Mouse (Mus musculus) gastrocnemius, adult 18-20 months (tissue): ENCODE results near the gene Ptprm. TPM values are rescaled to one million over a fixed set of nuclear protein-coding genes. Genes with fewer than 3 reads are reported as not detected.

ENCODE experiments used
- DNase-seq: peaks from one replicate; pipeline ENCODE4 v3.0.0; 2021; ENCODE audit warnings: low spot score
- long read RNA-seq, 2 experiments: library from polyadenylated mRNA; stranded (forward); transcript quantifications; one replicate each; pipeline ENCODE4 v2.0.0; 2021
- total RNA-seq, 2 experiments: library from RNA; stranded (reverse); gene quantifications; 2 replicates each; pipeline ENCODE4 v1.2.3; 2021

Gene Ptprm
- total RNA-seq, result 10 to 100 TPM; 24.8 to 24.9 TPM
- long read RNA-seq, experiment 1, full-length matches to known transcripts, result 8 of 24 reads
- long read RNA-seq, experiment 1, partial matches to known transcripts, result 6 of 24 reads
- long read RNA-seq, experiment 1, other reads (novel, unspliced or antisense), result 10 of 24 reads
- long read RNA-seq, experiment 2, full-length matches to known transcripts, result 8 of 20 reads
- long read RNA-seq, experiment 2, partial matches to known transcripts, result 4 of 20 reads
- long read RNA-seq, experiment 2, other reads (novel, unspliced or antisense), result 8 of 20 reads

DNA sequence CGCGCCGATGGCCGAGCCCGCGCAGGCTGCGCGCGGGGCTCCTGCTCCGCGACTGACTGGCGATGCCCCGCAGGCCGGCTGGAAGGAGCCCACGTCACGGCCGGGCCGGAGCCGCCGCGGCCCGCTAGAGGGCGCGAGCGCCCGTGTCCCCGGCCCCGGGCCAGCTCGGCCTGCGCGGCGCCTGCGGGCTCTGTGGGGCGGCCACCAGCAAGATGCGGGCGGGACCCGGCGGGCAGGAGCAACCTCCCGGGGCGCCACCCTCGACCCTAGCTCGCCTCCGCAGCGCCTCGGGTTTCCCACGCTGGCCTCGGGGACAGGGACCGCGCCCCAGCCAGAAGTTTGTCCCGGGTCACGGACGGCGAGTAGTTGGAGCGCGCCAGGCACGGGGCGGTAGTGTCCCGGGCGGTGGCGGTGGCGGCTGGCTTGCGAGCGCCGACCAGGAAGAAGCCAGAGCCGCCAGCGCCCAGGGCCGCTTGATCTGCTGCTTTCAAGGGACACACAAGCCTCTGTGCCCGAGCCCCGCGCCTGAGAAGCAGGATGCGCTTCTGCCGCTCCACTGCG, at the start of gene Ptprm:
Gene Ptprm (minus strand): TSS at position 7 of the 561 bp plus-strand sequence.
- peak; percentile 84 for DNase-seq

DNA sequence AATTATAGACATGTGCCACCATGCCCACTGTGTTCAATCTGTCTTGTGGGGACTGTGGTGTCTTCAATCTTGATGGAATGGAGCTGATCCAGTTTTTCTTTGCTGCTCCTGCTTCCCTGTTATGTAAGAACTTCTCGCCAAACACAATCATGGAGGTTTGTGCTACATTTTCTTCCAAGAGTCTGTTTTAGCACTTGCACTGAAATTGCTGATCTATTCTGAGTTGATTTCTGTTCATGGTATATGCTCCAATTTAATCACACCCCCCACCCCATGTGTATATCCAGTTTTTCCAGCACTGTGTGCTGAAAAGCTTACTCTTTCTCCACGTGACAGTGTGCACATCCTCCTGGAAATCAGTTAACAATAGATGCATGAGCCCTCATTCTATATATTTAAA, 41.9 kb upstream of the Ptprm start:
- DNase-seq, result no peak

DNA sequence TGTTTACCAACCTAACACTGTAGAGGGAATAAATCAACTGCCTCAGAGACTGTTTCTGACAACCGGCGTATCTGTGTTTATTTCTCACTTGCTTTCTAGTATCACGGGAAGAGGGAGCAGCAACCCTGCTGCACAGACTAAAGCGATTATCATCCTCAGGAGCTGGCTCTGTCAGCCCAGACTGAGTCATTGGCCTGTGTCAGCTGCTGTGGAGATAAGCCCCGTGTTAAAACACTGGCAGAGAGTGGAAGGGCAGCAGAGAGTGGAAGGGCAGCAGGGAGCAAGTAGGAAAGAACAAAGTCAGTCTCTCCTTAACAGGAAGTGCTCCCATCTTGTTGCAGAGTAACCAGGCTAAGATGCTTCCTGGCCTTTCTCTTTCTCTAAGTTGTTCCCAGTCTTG, 36.6 kb upstream of the Ptprm start:
- no peak for DNase-seq

DNA sequence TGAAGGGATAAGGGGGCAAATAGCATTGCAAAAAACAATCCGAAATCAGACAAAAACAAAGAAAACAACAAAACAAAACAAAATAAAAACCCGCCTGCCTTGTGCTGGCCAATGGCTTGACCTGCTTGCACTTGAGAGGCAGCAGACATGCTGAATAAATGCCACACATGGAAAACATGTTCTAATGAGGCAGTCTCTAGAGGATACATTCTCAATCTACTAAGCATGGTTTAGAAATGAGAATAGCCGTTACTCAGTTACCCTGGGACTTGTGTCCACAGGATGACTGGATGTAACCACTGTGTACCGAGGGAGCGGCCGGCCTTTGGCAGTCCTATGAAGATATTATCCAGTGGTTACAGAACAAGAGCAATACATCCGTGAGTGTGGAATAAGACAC, 33.9 kb upstream of the Ptprm start:
- DNase-seq, result no peak

DNA sequence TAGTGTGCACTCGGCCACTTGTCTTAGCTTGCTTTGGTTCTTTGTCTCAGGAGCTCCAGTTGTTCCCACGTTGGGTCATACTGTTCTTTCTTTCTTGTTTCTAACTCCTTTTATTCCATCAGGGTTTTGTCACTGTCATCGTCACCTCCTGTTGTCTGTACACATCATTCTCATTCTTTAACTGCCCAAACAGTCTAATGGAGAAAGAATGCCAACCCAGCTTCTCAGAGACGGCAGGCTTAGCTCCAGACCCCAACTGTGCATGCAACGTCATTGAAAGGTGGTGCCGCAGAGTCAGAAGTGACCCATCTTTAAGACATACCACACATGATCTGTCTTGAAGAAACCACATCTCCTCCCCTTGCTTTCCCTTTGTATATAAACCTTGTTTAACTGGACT, 31.0 kb upstream of the Ptprm start:
- no peak for DNase-seq

DNA sequence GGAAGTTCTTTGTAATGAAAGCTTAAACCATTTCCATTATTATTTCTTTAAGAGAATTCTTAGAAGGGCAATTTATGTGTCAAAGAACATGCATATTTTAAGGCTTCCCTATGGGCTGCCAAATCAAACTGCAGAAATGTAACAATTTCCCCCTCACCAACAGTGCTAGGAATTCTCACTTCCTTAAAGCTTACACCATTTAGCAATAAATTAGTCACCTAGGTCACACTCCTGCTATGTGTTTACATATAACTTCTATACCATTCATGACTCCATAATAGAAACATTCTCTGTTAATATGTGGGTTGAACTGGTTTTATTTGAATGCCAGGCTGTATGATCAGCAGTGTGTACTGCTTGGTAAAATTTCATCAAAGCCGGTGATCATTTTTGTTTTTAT, 29.4 kb upstream of the Ptprm start:
- no peak for DNase-seq

DNA sequence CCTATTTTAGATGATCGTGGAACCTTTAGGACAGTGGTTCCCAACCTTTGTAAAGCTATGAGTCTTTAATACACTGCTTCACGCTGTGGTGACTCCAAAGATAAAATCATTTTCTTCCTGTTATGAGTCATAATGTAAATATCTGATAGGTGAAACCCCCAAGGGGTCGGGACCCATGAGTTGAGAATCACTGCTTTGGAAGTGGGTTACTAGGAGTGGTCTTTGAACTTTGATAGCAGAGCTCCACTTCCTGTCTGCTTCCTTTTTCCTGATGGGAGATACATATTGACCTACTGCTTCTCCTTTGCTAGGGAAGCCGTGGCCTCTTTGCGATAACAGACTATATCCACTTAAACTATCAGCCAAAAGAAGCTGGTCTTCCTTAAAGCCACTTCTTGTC, 27.4 kb upstream of the Ptprm start:
- DNase-seq, result no peak

DNA sequence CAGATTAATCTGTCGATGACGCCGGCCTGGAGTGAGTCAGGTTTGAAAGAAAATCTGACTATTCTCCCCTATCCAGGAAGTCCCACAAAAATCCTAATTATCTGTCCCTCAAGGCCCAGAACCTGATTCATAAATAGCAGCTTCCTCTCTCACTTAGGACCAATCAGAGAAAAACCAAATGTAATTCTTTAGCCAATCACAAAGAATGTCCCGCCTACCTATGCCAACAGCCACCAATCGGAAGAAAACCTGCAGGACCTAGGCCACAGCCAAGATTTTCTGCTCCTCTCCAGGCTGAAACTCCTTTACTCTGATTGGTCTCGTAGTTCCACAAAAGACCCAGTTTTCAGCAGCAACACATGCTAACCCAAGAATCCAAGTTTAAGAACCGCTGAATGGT, 13.6 kb upstream of the Ptprm start:
- no peak for DNase-seq

DNA sequence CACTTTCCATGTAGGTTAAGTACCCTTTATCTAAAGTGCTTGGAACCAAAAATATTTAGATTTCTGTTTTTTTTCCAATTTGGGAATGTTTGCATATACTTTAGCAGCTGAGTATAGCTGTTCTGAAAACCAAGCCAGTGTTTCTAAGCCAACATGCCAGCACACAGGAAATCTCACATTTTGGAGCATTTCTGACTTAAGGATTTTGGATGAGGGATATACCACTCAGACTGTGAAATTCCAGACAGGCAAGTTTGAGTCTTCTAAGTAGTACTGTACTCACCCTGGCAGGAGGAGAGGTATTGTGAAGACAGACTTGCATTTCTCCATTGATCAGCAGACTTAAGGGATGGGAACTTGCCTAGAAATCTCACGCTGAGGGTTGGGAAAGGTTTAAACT, 10.2 kb upstream of the Ptprm start:
- DNase-seq, result no peak

DNA sequence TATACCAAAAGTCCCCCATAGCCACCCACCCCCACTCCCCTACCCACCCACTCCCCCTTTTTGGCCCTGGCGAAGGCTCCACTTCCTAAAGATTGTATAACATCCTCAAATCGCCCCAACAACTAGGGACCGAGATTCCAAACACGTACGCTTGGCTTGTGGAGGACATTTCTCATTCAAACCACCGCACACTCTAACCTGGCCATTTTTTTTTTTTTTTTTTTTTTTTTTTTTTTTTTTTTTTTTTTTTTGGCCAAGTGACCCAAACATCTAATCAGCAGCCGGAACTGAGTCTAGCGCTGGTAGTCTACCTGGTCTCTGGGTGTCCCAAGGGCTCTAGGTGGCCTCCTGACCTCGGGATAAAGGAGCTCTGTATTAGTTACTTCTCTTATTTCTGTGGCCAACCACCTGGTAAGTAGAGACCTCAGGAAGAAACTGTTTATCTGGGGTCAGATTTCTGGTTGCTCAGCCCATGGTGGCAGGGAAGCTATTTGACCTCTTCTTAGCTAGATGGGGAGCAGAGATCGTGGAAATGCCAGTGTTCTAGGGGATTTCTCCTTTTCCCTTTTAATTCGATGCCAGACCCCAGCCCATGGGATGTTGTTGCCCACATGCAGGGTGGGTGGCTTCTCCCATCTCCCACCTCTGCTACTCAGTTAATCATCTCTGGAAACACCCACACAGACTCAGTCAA, 9.3 kb upstream of the Ptprm start:
- no peak for DNase-seq

DNA sequence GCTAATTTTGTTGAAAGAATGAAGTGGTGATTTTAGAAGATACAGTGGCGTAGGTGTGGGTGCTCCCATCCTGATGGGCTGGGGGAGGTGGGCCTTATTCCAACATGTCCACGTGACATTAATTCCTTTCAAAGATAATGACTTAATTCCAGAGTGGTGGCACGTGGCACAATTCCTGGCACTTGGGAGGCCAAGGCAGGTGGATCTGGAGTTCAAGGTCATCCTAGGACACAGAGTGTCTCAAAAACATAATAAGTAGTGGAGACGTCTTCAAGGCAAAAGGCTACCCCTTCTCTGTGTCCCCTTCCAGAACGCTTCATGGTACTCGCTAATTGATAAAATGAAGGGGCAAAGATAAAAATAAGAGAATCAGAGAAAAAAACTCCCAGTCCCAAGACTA, 7.9 kb upstream of the Ptprm start:
- no peak for DNase-seq

DNA sequence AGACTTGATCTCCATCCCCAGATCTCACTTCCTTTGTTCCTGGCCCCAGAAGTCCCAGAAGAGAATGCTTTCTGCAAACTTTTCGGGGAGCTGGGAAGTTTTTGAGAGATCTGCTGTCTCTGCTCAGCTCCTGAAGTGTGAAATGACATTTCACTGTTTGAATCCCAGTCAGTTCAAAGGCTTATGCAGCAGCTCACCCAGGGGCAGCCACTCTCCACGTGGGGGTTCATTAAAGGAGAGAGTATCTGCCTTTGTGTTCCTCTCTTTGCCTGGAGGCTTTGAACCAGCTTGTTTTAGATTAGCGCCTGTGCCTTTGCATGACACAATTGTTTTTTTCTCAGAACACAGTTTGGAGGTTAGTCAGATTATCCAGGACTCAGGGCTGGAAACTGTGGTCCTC, 6.3 kb upstream of the Ptprm start:
- no peak for DNase-seq

DNA sequence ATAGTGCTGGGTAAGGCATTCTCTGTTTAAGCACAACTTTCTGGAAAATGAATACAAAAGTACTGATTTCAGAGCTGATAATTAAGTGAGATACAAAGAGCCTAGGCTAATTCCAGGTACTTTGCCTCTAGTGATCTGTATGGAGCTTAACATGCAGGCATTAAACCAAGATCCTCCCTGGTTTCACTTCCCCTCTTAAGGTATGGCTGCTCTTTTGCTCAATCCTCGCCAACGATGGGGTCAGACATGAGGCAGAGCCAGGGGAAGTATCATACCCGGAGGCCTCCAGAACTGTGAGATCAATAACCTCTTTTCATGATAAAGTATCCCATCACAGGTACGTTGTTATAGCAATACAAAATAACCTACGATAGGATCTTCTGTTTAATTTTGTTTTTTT, 5.3 kb upstream of the Ptprm start:
- no peak for DNase-seq

DNA sequence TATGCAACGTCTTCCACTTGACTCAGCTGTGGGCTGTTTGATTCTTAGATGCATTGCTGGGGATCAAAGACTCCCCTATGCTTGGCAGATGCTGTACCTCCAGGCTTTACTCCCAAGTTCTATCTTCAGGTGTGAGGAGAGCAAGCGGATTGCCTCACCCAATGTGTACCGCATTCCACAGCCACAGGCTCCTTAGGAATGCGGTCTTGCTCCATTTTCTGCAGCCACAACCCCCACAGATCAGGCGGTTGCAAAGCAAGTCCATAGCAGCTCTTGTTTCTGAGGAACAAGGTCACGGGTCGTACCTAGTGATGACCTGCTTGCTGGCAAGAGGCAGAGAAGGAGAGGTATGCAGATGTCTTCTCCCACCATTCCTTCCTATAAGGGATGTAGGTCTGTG, 4.3 kb upstream of the Ptprm start:
- DNase-seq, result no peak

DNA sequence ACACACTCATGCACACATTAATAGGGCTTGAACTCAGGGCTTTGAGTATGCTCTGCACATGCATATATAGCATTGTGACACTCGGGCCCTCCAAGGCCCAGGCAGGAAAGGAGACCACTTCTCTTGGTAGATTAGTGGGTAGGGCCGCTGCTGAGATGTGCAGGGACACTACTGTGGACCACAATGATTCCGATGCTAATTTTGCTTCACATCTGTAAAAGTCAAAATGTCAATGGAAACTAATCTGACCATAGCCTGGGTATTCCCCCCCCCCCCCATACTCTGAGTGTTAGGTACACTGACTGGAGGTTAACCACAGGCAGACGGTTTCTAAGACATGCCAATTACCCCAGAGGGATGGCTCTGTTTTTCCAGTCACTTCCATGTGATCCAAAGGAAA, 2.9 kb upstream of the Ptprm start:
- DNase-seq, result no peak

DNA sequence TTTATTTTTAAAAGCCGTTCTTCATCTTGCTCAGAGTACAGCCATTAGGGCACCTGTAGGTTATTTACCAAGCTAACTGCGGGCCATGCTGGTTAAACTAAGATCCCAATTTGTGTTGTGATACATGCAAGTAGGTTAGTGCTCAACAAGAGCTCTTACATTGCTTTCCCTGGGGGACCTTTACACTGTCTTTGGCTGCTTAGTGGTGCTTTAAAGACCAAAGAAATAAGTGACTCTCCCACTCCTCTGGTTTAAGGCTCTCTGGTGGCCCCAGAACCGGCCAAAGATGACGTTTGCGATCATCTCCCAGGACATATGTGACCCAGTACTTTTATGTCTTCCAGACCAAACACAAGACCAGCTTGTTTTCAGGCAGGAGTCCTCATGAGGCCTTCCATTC, 994 bp upstream of the Ptprm start:
- DNase-seq, result no peak

DNA sequence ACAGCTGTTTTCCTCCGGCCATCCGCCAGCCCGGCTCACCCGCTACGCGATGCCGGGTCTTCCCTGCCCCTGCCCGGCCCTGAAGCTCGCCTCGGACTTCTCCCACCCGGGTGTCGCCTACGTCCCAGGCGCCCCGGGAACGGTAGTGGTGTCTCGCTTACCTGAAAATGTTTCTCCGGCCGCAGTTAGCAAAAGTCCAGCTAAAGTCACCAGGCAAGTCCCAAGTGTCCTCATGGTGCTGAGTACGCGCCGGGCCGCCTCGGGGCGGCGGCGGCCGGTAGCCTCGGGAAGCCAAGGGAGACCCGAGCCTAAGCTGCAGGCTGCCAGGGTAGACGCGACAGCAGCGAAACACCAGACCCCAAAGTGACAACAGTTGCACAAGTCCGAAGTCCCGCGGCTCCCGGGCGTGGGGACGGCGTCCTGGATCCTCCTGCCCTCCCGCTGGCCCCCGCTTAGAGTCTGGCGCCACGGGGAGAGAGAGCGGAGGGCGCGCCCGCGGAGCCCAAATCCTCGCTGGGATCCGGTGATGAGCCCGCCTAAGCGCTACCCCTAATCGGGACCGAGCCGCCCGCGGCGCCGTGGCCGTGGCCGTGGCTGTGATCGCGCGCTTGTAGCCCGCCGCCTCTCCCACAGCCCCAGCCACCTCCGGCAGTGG, 334 bp downstream of the Ptprm start:
- peak; percentile 44 for DNase-seq

DNA sequence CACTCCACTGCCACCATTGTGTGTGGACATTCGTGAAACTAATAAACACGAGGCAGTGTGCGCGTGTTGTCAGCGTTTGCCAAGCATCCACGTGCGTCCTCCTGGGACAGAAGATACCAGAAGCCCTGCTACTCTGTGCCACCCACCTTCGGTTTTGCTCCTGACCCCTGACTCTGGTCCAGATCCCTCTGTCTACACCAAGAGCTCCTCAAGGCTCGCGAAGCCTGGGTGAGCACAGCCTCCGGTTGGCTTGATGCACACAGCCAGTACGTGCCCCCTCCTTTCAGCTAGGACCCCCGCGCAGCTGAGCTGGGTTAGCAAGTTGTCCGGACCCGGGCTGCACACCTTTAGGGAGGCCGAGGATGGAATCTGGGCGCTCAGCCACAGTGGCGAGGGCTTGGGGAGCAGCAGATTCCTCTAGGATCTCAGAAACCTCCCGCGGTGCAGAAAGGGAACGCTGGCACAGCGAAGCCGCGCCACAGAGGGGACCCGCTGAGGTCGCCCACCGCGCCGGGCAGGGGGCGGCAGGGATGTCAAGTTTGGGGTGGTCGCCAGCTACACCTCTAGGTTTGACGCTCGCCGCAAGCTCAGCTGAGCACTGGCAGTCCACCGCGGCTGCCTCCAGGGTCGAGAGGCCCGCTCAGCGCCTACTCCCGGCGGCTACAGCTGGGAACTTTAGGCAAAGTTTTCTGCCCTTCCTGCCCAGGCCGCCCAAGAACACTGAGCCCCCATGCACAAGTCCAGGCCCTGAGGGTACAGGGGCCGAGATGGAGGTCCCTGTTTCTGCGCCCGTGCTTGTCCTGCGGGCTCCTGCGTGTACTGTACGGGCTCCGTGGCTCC, 1.1 kb downstream of the Ptprm start:
- DNase-seq, result peak; percentile 58

DNA sequence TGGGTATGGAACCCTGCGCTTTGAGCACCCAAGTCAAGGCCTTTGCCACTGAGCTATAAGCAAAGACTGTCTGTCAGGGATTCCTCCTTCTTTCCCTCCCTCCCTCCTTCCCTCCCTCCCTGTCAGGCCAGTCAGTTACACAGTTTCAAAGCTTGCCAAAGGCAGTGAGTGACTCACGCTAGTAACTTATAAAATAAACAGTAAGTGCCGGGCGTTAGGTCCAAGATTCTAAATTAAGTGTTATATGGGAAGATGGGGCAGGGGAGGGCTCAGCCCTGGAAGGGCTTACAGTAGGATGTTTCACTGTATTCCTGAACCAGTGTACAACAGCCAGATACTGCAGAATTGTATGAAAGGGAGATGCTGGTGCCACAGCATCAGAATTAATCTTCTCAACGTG, 2.8 kb downstream of the Ptprm start:
- DNase-seq, result no peak

DNA sequence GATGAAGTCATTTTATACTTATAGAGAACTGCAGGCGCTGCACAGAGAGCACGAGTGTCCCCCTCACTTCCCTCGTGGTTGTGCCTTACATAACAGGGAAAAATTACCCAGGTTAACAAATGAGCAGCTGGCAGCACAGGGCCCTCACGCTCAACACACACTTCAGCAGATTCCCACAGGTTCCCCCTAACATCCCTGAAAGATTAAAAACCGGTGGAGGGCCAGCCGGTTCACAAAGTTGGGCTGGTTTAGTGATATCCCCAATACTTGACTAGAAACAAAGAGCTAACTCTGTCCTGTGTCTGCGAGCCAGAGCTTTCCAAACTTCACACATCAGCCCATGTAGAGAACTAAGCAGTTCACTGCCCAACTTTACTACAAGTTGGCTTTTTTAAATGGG, 3.7 kb downstream of the Ptprm start:
- DNase-seq, result no peak

DNA sequence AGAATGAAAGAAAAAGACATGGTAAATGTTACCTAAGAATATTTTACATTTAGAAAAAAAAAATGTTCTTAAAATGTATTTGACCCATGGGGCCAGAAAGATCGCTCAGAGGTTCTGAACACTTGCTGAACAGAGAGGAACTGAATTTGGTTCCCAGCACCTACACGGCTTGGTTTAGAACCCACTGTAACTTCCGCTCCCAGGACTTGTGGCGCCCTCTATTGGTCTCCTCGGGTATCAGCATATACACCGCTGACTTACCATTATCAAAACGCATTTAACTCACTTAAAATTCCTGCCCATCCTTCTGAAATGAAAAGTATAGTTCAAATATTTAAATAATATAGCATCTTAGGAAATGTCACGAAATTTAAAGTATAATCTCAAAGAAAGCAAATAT, 4.7 kb downstream of the Ptprm start:
- DNase-seq, result no peak

DNA sequence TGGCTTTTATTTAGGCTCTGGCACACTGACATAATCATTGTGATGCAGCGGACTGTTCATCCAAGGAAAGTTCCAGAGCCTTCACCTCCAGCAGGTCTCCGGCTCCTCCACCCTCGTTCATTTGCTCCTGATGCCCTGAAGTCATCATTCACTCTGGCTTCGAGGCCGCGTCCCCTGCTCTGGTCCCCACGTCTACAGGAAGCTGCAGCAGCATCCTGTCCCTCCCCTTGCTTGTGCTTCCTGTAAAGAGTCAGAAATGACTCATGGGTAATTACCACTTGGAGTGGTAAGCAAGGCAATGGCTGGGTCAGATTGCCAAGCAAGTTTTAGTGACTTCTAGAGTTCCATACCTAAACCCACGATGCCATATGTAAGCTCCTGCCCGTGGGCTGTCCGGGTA, 7.3 kb downstream of the Ptprm start:
- no peak for DNase-seq
